10 mouse cellular contexts compared by ENCODE assay signal in the genomic region with DNA sequence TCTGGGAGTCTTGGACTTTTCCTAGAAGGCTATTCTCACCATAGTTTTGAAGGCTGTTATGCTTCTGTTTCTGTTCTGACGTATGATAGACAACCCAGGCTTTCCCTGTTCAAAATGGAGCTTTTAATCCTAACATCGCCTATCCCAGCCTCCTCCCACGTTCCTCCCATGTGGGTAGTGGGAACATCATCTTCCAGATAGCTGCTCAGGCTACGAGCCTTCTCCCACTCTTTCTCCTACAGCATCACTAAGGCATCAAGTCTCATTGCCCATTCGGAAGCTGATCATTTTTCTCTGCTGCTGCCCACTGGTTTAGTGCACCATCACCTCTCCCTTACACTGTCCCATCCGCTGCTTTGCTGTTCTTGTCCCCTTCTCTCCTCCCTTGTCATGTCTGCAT. TPM values are rescaled to one million over a fixed set of nuclear protein-coding genes. Genes with fewer than 3 reads are reported as not detected.
"Had no signal": no experiment of that assay in that cellular context is flagged by ENCODE, and none has a peak within 500 bp of the region (broad histone marks: within the 10 kb centered on the region; RNA-seq: fewer than 3 reads in every experiment).

No protein-coding gene starts in this region.

- DNase-seq: kidney, adult 11 months; kidney, adult 9 months; kidney, postnatal 36 days; lung, embryonic 14.5 days; lung, postnatal 10 days; lung, postnatal 4 days; midbrain, embryonic 14.5 days; right cerebral cortex, postnatal 25 days; thymus, postnatal 14 days had no signal

RNA-seq across cellular contexts. Expression of a gene that starts 14.2 kb away (rescaled TPM):
- total RNA-seq: megakaryocyte, adult 5-6 weeks had no signal
